Mouse (Mus musculus) forebrain, embryonic 13.5 days (tissue): ENCODE measurements at regions not wholly inside any gene's neighbourhood (a gene's known extent, or its start where the extent isn't known, plus 50 kb on each side); places are given as distances from the start of the nearest gene placed in this dataset.
A peak's percentile ranks its signal among the peaks of the same experiment; 100 is the strongest.

ENCODE experiments used
- ATAC-seq: fragments of 200-750 bp; cut with Nextera tagmentation; 2 replicates; pipeline ENCODE4 v1.8.0; 2017
- H3K27ac ChIP-seq: fragments of 300-500 bp; sonication (generic); 2 replicates; pipeline ENCODE4 v1.5.1; 2015; ENCODE audit warnings: inconsistent platforms, mild to moderate bottlenecking, moderate library complexity
- H3K27me3 ChIP-seq: fragments of 300-500 bp; sonication (generic); 2 replicates; pipeline ENCODE4 v1.6.1; 2015; ENCODE audit warnings: mild to moderate bottlenecking, inconsistent platforms
- H3K36me3 ChIP-seq: fragments of 300-500 bp; sonication (generic); 2 replicates; pipeline ENCODE4 v1.6.1; 2015; ENCODE audit warnings: mild to moderate bottlenecking, inconsistent platforms; ENCODE audit not compliant: poor library complexity, severe bottlenecking
- H3K4me1 ChIP-seq: fragments of 300-500 bp; sonication (generic); 2 replicates; pipeline ENCODE4 v1.6.1; 2015; ENCODE audit warnings: inconsistent platforms
- H3K4me2 ChIP-seq: fragments of 300-500 bp; sonication (generic); 2 replicates; pipeline ENCODE4 v1.6.1; 2015; ENCODE audit warnings: inconsistent platforms, mild to moderate bottlenecking, moderate library complexity
- H3K4me3 ChIP-seq: fragments of 300-500 bp; sonication (generic); 2 replicates; pipeline ENCODE4 v1.5.1; 2015; ENCODE audit warnings: mild to moderate bottlenecking, inconsistent platforms
- H3K9ac ChIP-seq: fragments of 300-500 bp; sonication (generic); 2 replicates; pipeline ENCODE4 v1.6.1; 2015; ENCODE audit warnings: mild to moderate bottlenecking, inconsistent platforms
- H3K9me3 ChIP-seq: fragments of 300-500 bp; sonication (generic); replicated peaks from 2 replicates; pipeline ENCODE4 v1.6.1; 2016; ENCODE audit warnings: inconsistent platforms
- WGBS: fragments of 180-500 bp; shearing (Covaris S2); methylation state at CpG from one replicate; pipeline ENCODE4 v1.1.7; 2015; 5-methylcytosine and 5-hydroxymethylcytosine counted together

GRCm38 (mm10) chr12:26785550-26785949 is 316.5 kb downstream of the Cmpk2 start:
- Histone ChIP-seq H3K27me3 (no peaks in the 10 kb centered on the region), H3K9ac (no peak overlapping the region), H3K36me3 (no peaks in the 10 kb centered on the region), H3K4me3 (no peak overlapping the region), H3K4me2 (no peak overlapping the region), H3K4me1 (0 out of 2 replicates have a peak, but pooled peaks cover 3% of the 10 kb centered on the region), H3K27ac (0 out of 2 replicates have a peak overlapping the region, but pooled peaks have one; percentile 19), H3K9me3 (no peaks in the 10 kb centered on the region)
- 66% methylated on average over 2 of the region's 2 CpGs for whole genome bisulfite sequencing
- no peak for ATAC-seq

- Histone ChIP-seq H3K4me1 (0 out of 2 replicates have a peak, but pooled peaks cover 3% of the 10 kb centered on the region), H3K27ac (no peak overlapping the region), H3K27me3 (no peaks in the 10 kb centered on the region), H3K4me3 (no peak overlapping the region), H3K36me3 (no peaks in the 10 kb centered on the region), H3K4me2 (no peak overlapping the region), H3K9me3 (no peaks in the 10 kb centered on the region), H3K9ac (no peak overlapping the region)
- ATAC-seq, result no peak
- 87% methylated on average over 3 of the region's 3 CpGs for WGBS
Measured at GRCm38 (mm10) chr12:26784426-26784825, 315.4 kb downstream of the Cmpk2 start.

- ATAC-seq, result peak; percentile 63; the same call in 1 of the 2 replicates
- Histone ChIP-seq H3K9ac (no peak overlapping the region), H3K27me3 (no peaks in the 10 kb centered on the region), H3K4me1 (peaks cover 7% of the 10 kb centered on the region), H3K9me3 (no peaks in the 10 kb centered on the region), H3K4me3 (no peak overlapping the region), H3K27ac (no peak overlapping the region), H3K4me2 (no peak overlapping the region), H3K36me3 (no peaks in the 10 kb centered on the region)
- 59% methylated on average over 3 of the region's 3 CpGs for WGBS
Measured at GRCm38 (mm10) chr12:26783800-26784199, 314.8 kb downstream of the Cmpk2 start.

- Histone ChIP-seq H3K27ac (no peak overlapping the region), H3K4me2 (no peak overlapping the region), H3K9me3 (no peaks in the 10 kb centered on the region), H3K36me3 (no peaks in the 10 kb centered on the region), H3K9ac (no peak overlapping the region), H3K4me1 (peaks cover 11% of the 10 kb centered on the region), H3K4me3 (no peak overlapping the region), H3K27me3 (no peaks in the 10 kb centered on the region)
- ATAC-seq, result peak; percentile 58
- WGBS, result 71% methylated on average over 3 of the region's 3 CpGs
Measured at GRCm38 (mm10) chr12:26781537-26781936, 312.5 kb downstream of the Cmpk2 start.

GRCm38 (mm10) chr12:26778796-26779195 is 309.8 kb downstream of the Cmpk2 start:
- peak overlapping the region; percentile 41 for H3K27ac ChIP-seq
- 41% methylated on average over 3 of the region's 3 CpGs for WGBS
- no peak overlapping the region for H3K4me3 ChIP-seq

GRCm38 (mm10) chr12:26776986-26777385 is 308.0 kb downstream of the Cmpk2 start:
- ATAC-seq, result no peak
- Histone ChIP-seq H3K9ac (no peak overlapping the region), H3K4me3 (no peak overlapping the region), H3K36me3 (no peaks in the 10 kb centered on the region), H3K27ac (no peak overlapping the region), H3K4me1 (peaks cover 9% of the 10 kb centered on the region), H3K9me3 (no peaks in the 10 kb centered on the region), H3K4me2 (no peak overlapping the region), H3K27me3 (no peaks in the 10 kb centered on the region)
- WGBS, result 93% methylated on average over 1 of the region's 1 CpGs

More at GRCm38 (mm10) chr12:26778796-26779195, 309.8 kb downstream of the Cmpk2 start:
- H3K9ac ChIP-seq, result no peak overlapping the region
- H3K27me3 ChIP-seq, result no peaks in the 10 kb centered on the region
- H3K4me1 ChIP-seq, result peaks cover 11% of the 10 kb centered on the region
- H3K9me3 ChIP-seq, result no peaks in the 10 kb centered on the region
- H3K36me3 ChIP-seq, result no peaks in the 10 kb centered on the region
- H3K4me2 ChIP-seq, result no peak overlapping the region
- ATAC-seq, result peak; percentile 36; the same call in 1 of the 2 replicates

GRCm38 (mm10) chr12:26774016-26774415 is 305.0 kb downstream of the Cmpk2 start:
- Histone ChIP-seq H3K9ac (no peak overlapping the region), H3K4me1 (peaks cover 9% of the 10 kb centered on the region), H3K27ac (no peak overlapping the region), H3K4me2 (no peak overlapping the region), H3K4me3 (no peak overlapping the region), H3K27me3 (no peaks in the 10 kb centered on the region), H3K36me3 (no peaks in the 10 kb centered on the region), H3K9me3 (no peaks in the 10 kb centered on the region)
- no peak for ATAC-seq
- 89% methylated on average over 2 of the region's 2 CpGs for WGBS

DNA sequence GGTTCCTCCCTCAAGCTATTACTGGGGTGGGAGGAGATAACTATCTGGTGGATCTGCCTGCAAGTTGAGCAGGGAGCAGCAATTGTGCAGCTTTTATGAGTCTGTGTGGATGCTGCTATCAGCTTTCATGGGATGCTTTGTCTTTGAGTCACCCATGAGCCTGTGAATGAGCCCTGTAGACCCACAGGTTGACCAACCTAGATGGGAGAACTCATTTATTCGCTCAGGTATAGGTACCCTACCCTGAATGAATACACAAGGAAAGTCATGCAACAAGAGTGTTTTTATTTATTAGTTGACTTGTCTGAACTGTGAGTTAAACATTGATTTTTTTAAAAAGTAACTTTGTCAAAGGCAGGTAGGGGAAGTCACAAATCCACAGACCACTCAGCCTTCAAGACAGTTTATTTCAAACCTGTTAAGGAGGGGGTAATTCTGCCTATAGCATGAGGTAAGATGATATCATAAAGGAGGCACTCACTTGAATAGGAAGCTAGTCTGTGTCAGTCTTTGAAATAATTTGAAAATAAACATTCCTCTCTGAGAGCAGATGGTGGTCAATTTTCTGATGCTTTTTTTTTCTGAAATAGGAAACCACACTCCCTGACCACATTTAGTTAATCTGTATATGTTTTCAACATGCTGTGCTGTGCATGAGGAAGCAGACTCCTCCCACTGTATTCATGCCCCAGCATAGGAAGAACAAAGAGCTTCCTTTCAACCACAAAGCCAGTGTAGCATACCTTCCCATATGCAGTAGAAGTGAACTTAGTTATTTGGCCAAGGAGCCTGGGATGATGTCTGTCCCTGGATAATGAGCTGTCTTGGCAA is 302.0 kb downstream of the Cmpk2 start:
- no peaks in the 10 kb centered on the region for H3K27me3 ChIP-seq
- H3K27ac ChIP-seq, result no peak overlapping the region
- no peak overlapping the region for H3K4me2 ChIP-seq
- H3K9ac ChIP-seq, result no peak overlapping the region
- no peaks in the 10 kb centered on the region for H3K9me3 ChIP-seq
- no peak overlapping the region for H3K4me3 ChIP-seq
- H3K4me1 ChIP-seq, result peaks cover 3% of the 10 kb centered on the region; the same call in 1 of the 2 replicates
- H3K36me3 ChIP-seq, result no peaks in the 10 kb centered on the region
- ATAC-seq, result no peak
- WGBS, result 88% methylated on average over 1 of the region's 1 CpGs

DNA sequence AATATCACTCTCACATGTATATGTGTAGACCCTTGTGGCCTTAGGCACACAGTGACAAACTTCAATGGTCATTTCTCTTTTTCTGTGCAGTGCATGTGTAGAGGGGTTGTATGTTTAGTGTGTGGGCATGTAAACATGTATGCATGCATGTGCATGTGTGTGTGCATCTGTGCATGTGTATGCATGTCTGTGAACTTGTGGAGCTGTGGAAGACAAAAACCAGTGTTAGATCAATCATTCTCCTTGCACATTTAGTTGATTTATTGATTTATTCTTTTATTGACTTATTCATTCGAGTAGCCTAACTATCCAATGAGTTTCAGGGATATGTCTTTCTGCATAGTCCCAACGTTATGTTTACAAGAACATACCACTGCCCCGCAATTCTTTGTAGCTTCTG is 298.5 kb downstream of the Cmpk2 start:
- Histone ChIP-seq H3K4me3 (no peak overlapping the region), H3K4me1 (peaks cover 3% of the 10 kb centered on the region; the same call in 1 of the 2 replicates), H3K36me3 (no peaks in the 10 kb centered on the region), H3K27me3 (no peaks in the 10 kb centered on the region), H3K4me2 (no peak overlapping the region), H3K9me3 (no peaks in the 10 kb centered on the region), H3K9ac (no peak overlapping the region), H3K27ac (no peak overlapping the region)
- 84% methylated on average over 3 of the region's 3 CpGs for WGBS
- no peak for ATAC-seq

GRCm38 (mm10) chr12:26758657-26759325 is 289.8 kb downstream of the Cmpk2 start:
- no peak overlapping the region for H3K27ac ChIP-seq

GRCm38 (mm10) chr12:26756284-26756683 is 287.3 kb downstream of the Cmpk2 start:
- Histone ChIP-seq H3K4me2 (no peak overlapping the region), H3K27ac (no peak overlapping the region), H3K27me3 (no peaks in the 10 kb centered on the region), H3K4me1 (no peaks in the 10 kb centered on the region), H3K4me3 (no peak overlapping the region), H3K9me3 (no peaks in the 10 kb centered on the region), H3K36me3 (no peaks in the 10 kb centered on the region), H3K9ac (no peak overlapping the region)
- 26% methylated on average over 2 of the region's 2 CpGs for WGBS
- ATAC-seq, result no peak

More at GRCm38 (mm10) chr12:26758657-26759325, 289.8 kb downstream of the Cmpk2 start:
- no peaks in the 10 kb centered on the region for H3K36me3 ChIP-seq
- WGBS, result 88% methylated on average over 9 of the region's 9 CpGs
- H3K4me3 ChIP-seq, result no peak overlapping the region
- no peak for ATAC-seq
- no peaks in the 10 kb centered on the region for H3K27me3 ChIP-seq
- no peaks in the 10 kb centered on the region for H3K9me3 ChIP-seq
- H3K4me2 ChIP-seq, result no peak overlapping the region
- H3K4me1 ChIP-seq, result no peaks in the 10 kb centered on the region
- H3K9ac ChIP-seq, result no peak overlapping the region

DNA sequence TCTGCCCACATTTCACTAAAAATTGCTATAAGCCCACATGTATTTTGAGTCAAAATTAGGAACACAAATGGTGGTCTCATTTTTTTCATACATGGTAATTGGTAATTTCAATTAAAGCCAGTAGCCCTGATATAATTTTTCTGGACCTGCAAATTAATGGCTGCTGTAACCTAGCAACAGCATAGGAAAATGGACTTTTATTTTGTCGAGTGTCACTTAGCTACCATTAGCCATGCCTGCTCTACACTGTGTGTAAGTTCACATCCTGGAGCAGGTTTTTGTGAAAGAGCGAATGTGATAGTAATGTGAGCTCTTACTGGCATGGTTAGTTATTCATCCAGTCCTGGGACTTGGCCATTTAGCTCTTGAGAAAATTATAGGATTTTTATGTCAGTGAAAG is 285.6 kb downstream of the Cmpk2 start:
- no peak for ATAC-seq
- Histone ChIP-seq H3K9me3 (no peaks in the 10 kb centered on the region), H3K4me3 (no peak overlapping the region), H3K4me1 (no peaks in the 10 kb centered on the region), H3K4me2 (no peak overlapping the region), H3K36me3 (no peaks in the 10 kb centered on the region), H3K27me3 (no peaks in the 10 kb centered on the region), H3K27ac (no peak overlapping the region), H3K9ac (no peak overlapping the region)
- WGBS, result 75% methylated on average over 2 of the region's 2 CpGs
